Mouse (Mus musculus) forebrain, embryonic 11.5 days (tissue): ENCODE results near the gene Ostc. TPM values are rescaled to one million over a fixed set of nuclear protein-coding genes. Genes with fewer than 3 reads are reported as not detected.

ENCODE experiments used
- polyA plus RNA-seq: library from polyadenylated mRNA; unstranded; fragments of >200 nt; fragmentation: Nextera tagmentation; extraction: Ambion mirVana; gene quantifications from 2 replicates; pipeline ENCODE4 v1.2.1, GENCODE M21; 2014

Gene Ostc
- polyA plus RNA-seq, 1 experiment from 2014 or later = 308 TPM

Other genes starting within 250 kb of the Ostc start
- not detected in 2 replicates for gene Etnppl, start 92.0 kb downstream of the Ostc start, polyA plus RNA-seq
- gene Rpl34, start 21.0 kb upstream of the Ostc start, polyA plus RNA-seq = 687 and 743 TPM in 2 replicates